Mouse (Mus musculus) heart, adult 2 months (tissue): ENCODE data around the gene Mbd4. TPM values are rescaled to one million over a fixed set of nuclear protein-coding genes. Genes with fewer than 3 reads are reported as not detected.

Experiments used
- DNase-seq, 2 experiments: peaks; one replicate each; pipeline ENCODE4 v3.0.0; 2021
- H3K27ac ChIP-seq: fragments of 200-600 bp; 2 replicates; pipeline ENCODE4 v1.8.1; 2022
- H3K27me3 ChIP-seq: fragments of 200-500 bp; 2 replicates; pipeline ENCODE4 v1.6.1; 2012; ENCODE audit warnings: mild to moderate bottlenecking, low read length, inconsistent platforms, mixed read lengths; ENCODE audit not compliant: control insufficient read depth, insufficient read depth
- H3K36me3 ChIP-seq: fragments of 200-500 bp; 2 replicates; pipeline ENCODE4 v1.6.1; 2012; ENCODE audit warnings: low read length, inconsistent platforms; ENCODE audit not compliant: control insufficient read depth, insufficient read depth
- H3K4me1 ChIP-seq: fragments of 200-500 bp; 2 replicates; pipeline ENCODE4 v1.6.1; 2011; ENCODE audit warnings: low read length; ENCODE audit not compliant: control insufficient read depth, insufficient read depth
- H3K4me3 ChIP-seq: fragments of 200-600 bp; 2 replicates; pipeline ENCODE4 v1.8.1; 2022
- H3K79me2 ChIP-seq: fragments of 200-500 bp; replicated peaks from 2 replicates; pipeline ENCODE4 v1.6.1; 2012; ENCODE audit warnings: mild to moderate bottlenecking, inconsistent platforms, low read length, moderate library complexity, mixed read lengths; ENCODE audit not compliant: control insufficient read depth, insufficient read depth
- H3K9ac ChIP-seq: fragments of 200-500 bp; 2 replicates; pipeline ENCODE4 v1.6.1; 2012; ENCODE audit warnings: low read depth, mild to moderate bottlenecking, control low read depth, inconsistent platforms, low read length, mixed read lengths
- CTCF ChIP-seq: fragments of 200-600 bp; IDR thresholded peaks from 2 replicates; pipeline ENCODE4 v1.8.1; 2022; ENCODE audit warnings: antibody characterized with exemption, mild to moderate bottlenecking, moderate library complexity
- EP300 ChIP-seq: fragments of 200-500 bp; IDR thresholded peaks from 2 replicates; pipeline ENCODE4 v1.6.1; 2011; ENCODE audit warnings: low read depth, low read length, control low read depth; ENCODE audit not compliant: insufficient read depth
- POLR2A ChIP-seq: fragments of 200-500 bp; IDR thresholded peaks from 2 replicates; pipeline ENCODE4 v1.6.1; 2011; ENCODE audit warnings: mild to moderate bottlenecking, low read depth, low read length, control low read depth; ENCODE audit not compliant: insufficient read depth
- WGBS: fragments of 180-500 bp; shearing (Covaris S2); methylation state at CpG from one replicate; pipeline ENCODE4 v1.1.7; 2018; 5-methylcytosine and 5-hydroxymethylcytosine counted together
- intact Hi-C: fragments of 180-260 bp; cut with DNase I; formaldehyde crosslinking; loops from one replicate; pipeline ENCODE4 v1.15.1; 2025
- polyA plus RNA-seq: library from polyadenylated mRNA; depleted of rRNA; stranded (reverse); fragments of >200 nt; gene quantifications from 2 replicates; pipeline ENCODE4 v1.2.3, GENCODE M21; 2012
- total RNA-seq, 2 experiments: library from RNA; stranded (reverse); gene quantifications; 2 replicates each; pipeline ENCODE4 v1.2.3; 2021

Mbd4 gene
- total and polyA plus RNA-seq, 3 experiments, result 0.93 to 1.5 (median 1.2) TPM

DNA sequence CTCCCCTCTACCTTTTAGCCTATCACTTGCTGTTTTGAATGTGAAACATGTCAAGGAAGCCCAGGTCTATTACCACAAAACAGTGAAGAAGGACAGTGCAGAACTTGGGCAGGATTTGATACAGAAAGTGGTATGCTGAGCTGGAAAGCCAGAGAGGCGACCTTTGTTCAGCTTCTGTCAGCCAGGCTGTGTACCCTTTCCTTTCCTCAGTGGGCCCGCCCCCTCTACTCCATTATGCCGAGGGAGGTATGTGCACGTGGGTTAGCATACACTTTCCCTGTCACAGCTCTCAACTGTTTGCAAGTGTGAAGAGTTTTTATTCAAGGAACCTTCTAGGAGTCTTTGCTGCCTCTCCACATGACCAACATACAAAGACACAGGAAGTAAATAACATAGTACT lies 6.1 kb upstream of the Mbd4 start:
- no peak overlapping the region for H3K4me3 ChIP-seq
- H3K27ac ChIP-seq, result no peak overlapping the region
- intact Hi-C loops, result no loop called here
- peaks cover 5% of the 10 kb centered on the region for H3K4me1 ChIP-seq
- H3K79me2 ChIP-seq, result no peaks in the 10 kb centered on the region
- no peaks in the 10 kb centered on the region for H3K27me3 ChIP-seq
- no peak for DNase-seq
- peaks cover 2% of the 10 kb centered on the region; the same call in 1 of the 2 replicates for H3K36me3 ChIP-seq
- WGBS, result 63% methylated on average over 4 of the region's 4 CpGs
- TF ChIP-seq POLR2A (no peak), EP300 (no peak), CTCF (no peak)
- H3K9ac ChIP-seq, result no peak overlapping the region

DNA sequence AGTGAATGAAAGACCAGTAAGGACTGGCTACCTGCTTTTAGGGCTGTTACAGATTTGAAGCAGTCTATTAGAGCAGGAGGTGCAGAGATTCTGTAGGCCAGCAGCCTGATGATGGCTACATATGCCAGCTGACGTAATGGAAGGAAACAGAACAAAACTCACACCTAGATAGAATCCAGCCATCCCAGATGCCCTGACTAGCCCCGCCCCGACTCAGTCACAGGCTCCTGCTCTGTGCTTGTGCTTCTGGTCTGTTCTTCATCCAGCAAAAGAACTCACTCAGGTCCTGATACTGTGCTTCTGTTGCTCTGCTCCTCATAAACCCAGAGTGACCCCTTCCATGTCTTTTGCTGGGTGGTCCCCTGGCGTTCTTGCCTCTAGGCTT lies 3.2 kb upstream of the Mbd4 start:
- Histone ChIP-seq H3K27me3 (no peaks in the 10 kb centered on the region), H3K36me3 (no peaks in the 10 kb centered on the region), H3K79me2 (no peaks in the 10 kb centered on the region), H3K4me1 (peaks cover 5% of the 10 kb centered on the region), H3K9ac (no peak overlapping the region), H3K4me3 (no peak overlapping the region), H3K27ac (peak overlapping the region; percentile 24; the same call in 1 of the 2 replicates)
- no peak for TF ChIP-seq POLR2A
- intact Hi-C loops, result no loop called here
- DNase-seq, result no peak
- WGBS, result 73% methylated on average over 4 of the region's 4 CpGs

DNA sequence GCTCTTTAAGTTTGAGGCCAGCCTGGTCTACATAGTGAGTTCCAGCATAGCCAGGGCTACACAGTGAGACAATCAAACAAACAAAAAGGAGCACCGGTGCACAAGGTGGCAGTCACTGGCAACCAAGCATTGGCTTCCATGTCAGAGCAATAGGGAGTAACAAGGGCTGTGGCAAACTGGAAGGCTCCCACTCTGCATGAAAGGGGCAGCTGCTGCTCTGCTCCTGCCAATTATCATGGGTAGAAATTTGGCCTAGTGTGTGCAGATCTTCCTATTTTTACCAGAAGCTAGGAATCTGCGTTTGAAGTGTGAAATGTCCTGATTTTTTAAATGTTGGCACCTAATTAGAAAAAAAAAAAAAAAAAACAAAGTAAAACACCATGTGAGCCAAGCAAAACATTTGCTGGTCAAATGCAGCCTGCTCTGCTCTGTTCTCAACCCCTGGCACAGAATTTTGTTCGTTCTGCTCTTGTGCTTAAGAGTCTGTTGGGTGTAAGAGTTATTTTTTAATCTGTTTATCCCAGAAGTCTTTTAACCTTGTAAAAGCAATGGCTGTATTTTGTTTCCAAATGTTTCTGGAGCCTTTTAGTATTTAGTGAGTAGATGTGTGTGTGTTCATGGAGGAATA lies 2.7 kb upstream of the Mbd4 start:
- H3K27me3 ChIP-seq, result no peaks in the 10 kb centered on the region

DNA sequence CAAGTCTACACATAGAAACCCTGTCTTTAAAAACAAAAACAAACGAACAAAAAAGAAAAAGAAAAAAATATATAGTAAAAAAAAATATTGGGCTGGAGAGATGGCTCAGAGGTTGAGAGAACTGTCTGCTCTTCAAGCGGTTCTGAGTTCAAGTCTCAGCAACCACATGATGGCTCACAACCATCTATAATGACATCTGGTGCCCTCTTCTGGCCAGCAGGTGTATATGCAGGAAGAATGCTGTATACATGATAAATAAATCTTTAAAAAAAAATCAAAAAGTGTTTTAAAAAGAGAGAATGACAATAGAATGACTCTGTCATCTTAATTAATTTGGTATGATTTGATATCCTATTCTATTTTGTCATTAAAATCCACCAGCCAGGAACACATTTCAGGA lies 1.3 kb upstream of the Mbd4 start:
- WGBS, result 66% methylated on average over 2 of the region's 2 CpGs
- Histone ChIP-seq H3K79me2 (no peaks in the 10 kb centered on the region), H3K36me3 (no peaks in the 10 kb centered on the region), H3K4me1 (peaks cover 5% of the 10 kb centered on the region), H3K27me3 (no peaks in the 10 kb centered on the region), H3K4me3 (no peak overlapping the region), H3K9ac (no peak overlapping the region), H3K27ac (no peak overlapping the region)
- TF ChIP-seq EP300, result no peak
- TF ChIP-seq CTCF, result peak; percentile 74
- intact Hi-C loops, result no loop called here
- DNase-seq, result no peak

More for the DNA sequence above, 2.7 kb upstream of the Mbd4 start:
- no peak for DNase-seq
- Histone ChIP-seq H3K79me2 (no peaks in the 10 kb centered on the region), H3K4me3 (no peak overlapping the region), H3K4me1 (peaks cover 5% of the 10 kb centered on the region), H3K9ac (no peak overlapping the region), H3K36me3 (no peaks in the 10 kb centered on the region), H3K27ac (peak overlapping the region; percentile 24; the same call in 1 of the 2 replicates)
- intact Hi-C loops, result no loop called here
- 60% methylated on average over 3 of the region's 3 CpGs for WGBS
- TF ChIP-seq CTCF (no peak), POLR2A (no peak), EP300 (no peak)

DNA sequence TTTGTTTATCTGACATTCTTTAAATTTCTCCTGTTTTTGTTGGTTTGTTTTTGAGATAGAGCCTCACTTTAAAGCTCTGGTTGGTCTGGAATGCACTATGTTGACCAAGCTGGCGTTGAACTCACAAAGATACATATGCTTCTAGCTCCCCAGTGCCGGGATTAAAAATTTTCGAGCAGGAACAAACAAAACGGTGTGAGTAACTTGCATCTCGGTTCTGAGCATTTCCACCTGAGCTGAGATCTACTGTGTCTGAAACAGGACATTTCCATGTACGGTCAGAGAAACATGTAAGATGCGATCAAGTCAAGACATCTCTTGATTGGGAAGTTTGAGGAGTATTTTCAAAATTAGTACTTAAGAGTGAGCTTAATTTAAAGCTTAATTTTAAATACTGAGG lies 814 bp upstream of the Mbd4 start:
- H3K36me3 ChIP-seq, result no peaks in the 10 kb centered on the region
- DNase-seq, result no peak
- 53% methylated on average over 7 of the region's 7 CpGs for WGBS
- H3K27me3 ChIP-seq, result no peaks in the 10 kb centered on the region
- TF ChIP-seq POLR2A (no peak), EP300 (no peak)
- peaks cover 5% of the 10 kb centered on the region for H3K4me1 ChIP-seq
- H3K27ac ChIP-seq, result peak overlapping the region; percentile 75
- H3K9ac ChIP-seq, result no peak overlapping the region
- intact Hi-C loops, result no loop called here
- no peaks in the 10 kb centered on the region for H3K79me2 ChIP-seq
- H3K4me3 ChIP-seq, result peak overlapping the region; percentile 75

DNA sequence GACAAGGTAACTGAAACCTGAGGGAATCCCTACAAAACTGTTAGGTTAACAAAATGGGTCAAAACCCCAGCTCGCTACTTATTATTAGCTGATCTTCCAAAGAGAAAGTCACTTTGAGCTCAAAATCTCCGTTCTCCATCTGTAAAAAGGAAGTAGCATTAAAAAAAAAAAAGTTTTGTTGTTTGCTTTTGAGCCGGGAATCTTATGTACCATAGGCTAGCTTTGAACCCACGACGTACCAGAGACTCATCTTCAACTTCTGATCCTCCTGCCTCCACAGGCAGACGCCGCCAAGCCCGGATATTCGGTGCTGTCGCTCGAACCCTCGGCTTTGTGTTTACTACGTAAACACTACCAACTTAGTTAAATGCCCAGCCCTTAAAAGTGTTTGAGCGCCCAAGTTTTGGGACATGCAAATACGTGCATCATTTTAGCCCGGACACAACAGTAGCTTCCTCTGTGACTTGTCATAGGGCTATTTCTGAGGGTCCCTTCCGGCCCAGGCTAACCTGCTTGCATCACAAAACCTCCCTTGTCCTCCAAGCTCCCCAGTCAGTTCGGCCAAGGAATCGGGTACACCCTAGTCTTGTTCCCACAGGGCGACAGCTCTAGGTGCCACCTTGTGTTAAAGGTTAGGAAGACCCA lies 603 bp downstream of the Mbd4 start:
- peaks cover 4% of the 10 kb centered on the region for H3K4me1 ChIP-seq
- H3K4me3 ChIP-seq, result peak overlapping the region; percentile 75
- no peaks in the 10 kb centered on the region for H3K36me3 ChIP-seq
- WGBS, result 7% methylated on average over 20 of the region's 20 CpGs
- TF ChIP-seq POLR2A, result no peak
- no peak for TF ChIP-seq CTCF
- TF ChIP-seq EP300, result no peak
- peak overlapping the region; percentile 39 for H3K9ac ChIP-seq
- DNase-seq, result no peak
- H3K27me3 ChIP-seq, result no peaks in the 10 kb centered on the region
- no peaks in the 10 kb centered on the region for H3K79me2 ChIP-seq
- peak overlapping the region; percentile 48 for H3K27ac ChIP-seq
- intact Hi-C loops, result no loop called here
